Comparison of ENCODE assay signal across 21 mouse cellular contexts in genomic region chr12:64249974-64250373, GRCm38 (mm10).
A peak's percentile ranks its signal among the peaks of the same experiment; 100 is the strongest.
DNase-seq lines count a peak whose midpoint lies in the region; ATAC-seq lines count a peak whose summit lies in the region.
"Had no signal": no experiment of that assay in that cellular context is flagged by ENCODE, and none has a peak within 500 bp of the region (broad histone marks: within the 10 kb centered on the region; RNA-seq: fewer than 3 reads in every experiment).

No protein-coding gene starts in this region.

- ATAC-seq in kidney, embryonic 16.5 days (ENCODE audit: low FRiP score, low TSS enrichment) = peak; percentile 84; the same call in 1 of the 2 replicates
- ATAC-seq: forebrain, embryonic 14.5 days; forebrain, embryonic 16.5 days had no signal

- H3K36me3 ChIP-seq in kidney, embryonic 16.5 days (ENCODE audit: insufficient read depth, low read length) = no peaks in the 10 kb centered on the region
- H3K36me3 ChIP-seq: embryonic facial prominence, embryonic 13.5 days; embryonic facial prominence, embryonic 15.5 days; forebrain, embryonic 10.5 days; forebrain, embryonic 12.5 days had no signal

- no peaks in the 10 kb centered on the region for H3K9me3 ChIP-seq in kidney, embryonic 16.5 days (ENCODE audit: low read length)
- H3K9me3 ChIP-seq: embryonic facial prominence, embryonic 13.5 days; embryonic facial prominence, embryonic 15.5 days; forebrain, embryonic 10.5 days; forebrain, embryonic 12.5 days had no signal

- H3K9ac ChIP-seq in kidney, embryonic 16.5 days (replicated peaks; ENCODE audit: low read length) = no peak overlapping the region
- H3K9ac ChIP-seq: embryonic facial prominence, embryonic 13.5 days; embryonic facial prominence, embryonic 15.5 days; forebrain, embryonic 12.5 days had no signal

- H3K27me3 ChIP-seq in kidney, embryonic 16.5 days (ENCODE audit: insufficient read depth, low read length) = no peaks in the 10 kb centered on the region
- H3K27me3 ChIP-seq: embryonic facial prominence, embryonic 13.5 days; embryonic facial prominence, embryonic 15.5 days; forebrain, embryonic 12.5 days had no signal

- no peaks in the 10 kb centered on the region for H3K4me1 ChIP-seq in kidney, embryonic 16.5 days (ENCODE audit: insufficient read depth, low read length)
- H3K4me1 ChIP-seq: embryonic facial prominence, embryonic 13.5 days; embryonic facial prominence, embryonic 15.5 days; forebrain, embryonic 10.5 days; forebrain, embryonic 12.5 days had no signal

- H3K27ac ChIP-seq in kidney, embryonic 16.5 days (ENCODE audit: low read length) = no peak overlapping the region
- H3K27ac ChIP-seq: embryonic facial prominence, embryonic 13.5 days; embryonic facial prominence, embryonic 15.5 days; forebrain, embryonic 10.5 days; forebrain, embryonic 12.5 days had no signal

- no peak overlapping the region for H3K4me3 ChIP-seq in kidney, embryonic 16.5 days (ENCODE audit: low read length)
- H3K4me3 ChIP-seq: embryonic facial prominence, embryonic 13.5 days; embryonic facial prominence, embryonic 15.5 days; erythroblast, embryonic 14.5 days; forebrain, embryonic 10.5 days; forebrain, embryonic 12.5 days had no signal

- no peak overlapping the region for H3K4me2 ChIP-seq in kidney, embryonic 16.5 days (replicated peaks; ENCODE audit: low read depth, low read length)
- H3K4me2 ChIP-seq: embryonic facial prominence, embryonic 13.5 days; embryonic facial prominence, embryonic 15.5 days; forebrain, embryonic 12.5 days had no signal

- WGBS in kidney, embryonic 16.5 days = 65% methylated on average over 2 of the region's 2 CpGs

- DNase-seq in kidney, adult 9 months = peak; percentile 37
- DNase-seq in kidney, postnatal 10 days = no peak
- no peak for DNase-seq in kidney, postnatal 25 days
- DNase-seq: adrenal gland, adult 2 months; adrenal gland, postnatal 10 days; adrenal gland, postnatal 25 days; cerebellum, adult 11 months; cerebellum, adult 18-20 months; cerebellum, adult 8-10 months; cerebellum, adult 9-11 months; cerebellum, postnatal 14 days; cerebellum, postnatal 36 days; embryo, embryonic 11 days had no signal
